Mouse (Mus musculus) MEL (cell line): ENCODE measurements around the gene Ak4. TPM values are rescaled to one million over a fixed set of nuclear protein-coding genes. Genes with fewer than 3 reads are reported as not detected.

Experiments
- DNase-seq: peaks from one replicate; pipeline ENCODE4 v3.0.0; 2011; ENCODE audit warnings: low read depth, low spot score
- H3K27ac ChIP-seq: 2 replicates; pipeline ENCODE4 v1.5.1; 2012; ENCODE audit warnings: low read depth, mild to moderate bottlenecking, control low read depth, low read length, moderate library complexity; ENCODE audit not compliant: control insufficient read depth
- H3K27me3 ChIP-seq, 2 experiments: fragments of 150-350 bp in 1 of 2; sonication (generic) in 1 of 2; 2 replicates each; pipeline ENCODE4 v1.6.1; 2012; ENCODE audit warnings: low read length in 2 of 2, mild to moderate bottlenecking in 2 of 2, improper control_type of control experiment in 1 of 2, moderate library complexity in 1 of 2; ENCODE audit not compliant: insufficient read depth in 2 of 2, control insufficient read depth in 1 of 2
- H3K36me3 ChIP-seq, 2 experiments: 2 replicates each; pipeline ENCODE4 v1.6.1; 2012 to 2014; ENCODE audit warnings: low read length in 2 of 2, improper control_type of control experiment in 1 of 2, inconsistent platforms in 1 of 2, mild to moderate bottlenecking in 1 of 2; ENCODE audit not compliant: insufficient read depth in 2 of 2, control insufficient read depth in 1 of 2
- H3K4me1 ChIP-seq, 2 experiments: fragments of 150-350 bp in 1 of 2; sonication (generic) in 1 of 2; 2 replicates each; pipeline ENCODE4 v1.6.1; 2012; ENCODE audit warnings: low read length in 2 of 2, improper control_type of control experiment in 1 of 2, mild to moderate bottlenecking in 1 of 2; ENCODE audit not compliant: insufficient read depth in 2 of 2, control insufficient read depth in 1 of 2
- H3K4me3 ChIP-seq, 2 experiments: fragments of 150-350 bp in 1 of 2; sonication (generic) in 1 of 2; 2 replicates each; pipeline ENCODE4 v1.5.1; 2012; ENCODE audit warnings: low read depth in 2 of 2, low read length in 2 of 2, mild to moderate bottlenecking in 2 of 2, moderate library complexity in 2 of 2, control low read depth in 1 of 2, improper control_type of control experiment in 1 of 2; ENCODE audit not compliant: control insufficient read depth in 1 of 2, insufficient read depth in 1 of 2
- H3K79me2 ChIP-seq: 2 replicates; pipeline ENCODE4 v1.6.1; 2012; ENCODE audit warnings: mild to moderate bottlenecking, low read length, moderate library complexity; ENCODE audit not compliant: control insufficient read depth, poor library complexity, insufficient read depth
- H3K9ac ChIP-seq: 2 replicates; pipeline ENCODE4 v1.6.1; 2012; ENCODE audit warnings: low read depth, mild to moderate bottlenecking, control low read depth, low read length, moderate library complexity; ENCODE audit not compliant: control insufficient read depth, poor library complexity, severe bottlenecking
- H3K9me3 ChIP-seq: fragments of 150-350 bp; sonication (generic); replicated peaks from 2 replicates; pipeline ENCODE4 v1.6.1; 2012; ENCODE audit warnings: mild to moderate bottlenecking, low read length, improper control_type of control experiment, moderate library complexity; ENCODE audit not compliant: insufficient read depth
- CHD1 ChIP-seq: IDR thresholded peaks from 2 replicates; pipeline ENCODE4 v1.6.1; 2012; ENCODE audit warnings: low read depth, mild to moderate bottlenecking, inconsistent platforms, low read length, improper control_type of control experiment
- CHD2 ChIP-seq: IDR thresholded peaks from 2 replicates; pipeline ENCODE4 v1.6.1; 2011; ENCODE audit warnings: low read length, improper control_type of control experiment
- CTCF ChIP-seq, 3 experiments: IDR thresholded peaks in 2 of 3; conservative IDR thresholded peaks in 1 of 3; 2 replicates each; pipeline ENCODE4 v1.5.1; 2011 to 2012; ENCODE audit warnings: low read length in 3 of 3, low read depth in 2 of 3, mild to moderate bottlenecking in 2 of 3, improper control_type of control experiment in 1 of 3, inconsistent platforms in 1 of 3, mixed read lengths in 1 of 3, moderate library complexity in 1 of 3; ENCODE audit not compliant: control insufficient read depth in 1 of 3, insufficient read depth in 1 of 3, poor library complexity in 1 of 3, severe bottlenecking in 1 of 3
- E2F4 ChIP-seq: IDR thresholded peaks from 2 replicates; pipeline ENCODE4 v1.6.1; 2011; ENCODE audit warnings: low read depth, low read length, improper control_type of control experiment, borderline replicate concordance
- EP300 ChIP-seq, 2 experiments: IDR thresholded peaks; 2 replicates each; pipeline ENCODE4 v1.6.1; 2011; ENCODE audit warnings: improper control_type of control experiment in 2 of 2, low read length in 2 of 2, low read depth in 1 of 2, mild to moderate bottlenecking in 1 of 2
- GABPA ChIP-seq: IDR thresholded peaks from 2 replicates; pipeline ENCODE4 v1.6.1; 2012; ENCODE audit warnings: low read depth, mild to moderate bottlenecking, inconsistent platforms, low read length, improper control_type of control experiment, moderate library complexity
- GATA1 ChIP-seq: IDR thresholded peaks from 2 replicates; pipeline ENCODE4 v1.6.1; 2011; ENCODE audit warnings: low read depth, low read length, improper control_type of control experiment
- MXI1 ChIP-seq: IDR thresholded peaks from 2 replicates; pipeline ENCODE4 v1.6.1; 2011; ENCODE audit warnings: mild to moderate bottlenecking, low read depth, low read length, improper control_type of control experiment
- MYB ChIP-seq: IDR thresholded peaks from 2 replicates; pipeline ENCODE4 v1.6.1; 2011; ENCODE audit warnings: mild to moderate bottlenecking, low read depth, low read length, improper control_type of control experiment
- MYC ChIP-seq: IDR thresholded peaks from 2 replicates; pipeline ENCODE4 v1.6.1; 2011; ENCODE audit warnings: low read depth, mild to moderate bottlenecking, low read length, improper control_type of control experiment, moderate library complexity
- NRF1 ChIP-seq: IDR thresholded peaks from 2 replicates; pipeline ENCODE4 v1.6.1; 2014; ENCODE audit warnings: low read depth, mild to moderate bottlenecking, inconsistent platforms, low read length, improper control_type of control experiment, moderate library complexity; ENCODE audit not compliant: poor library complexity, insufficient read depth, severe bottlenecking
- RCOR1 ChIP-seq: IDR thresholded peaks from 2 replicates; pipeline ENCODE4 v1.6.1; 2012; ENCODE audit warnings: low read depth, mild to moderate bottlenecking, inconsistent platforms, low read length, improper control_type of control experiment
- SIN3A ChIP-seq: IDR thresholded peaks from 2 replicates; pipeline ENCODE4 v1.6.1; 2012; ENCODE audit warnings: low read length, improper control_type of control experiment, inconsistent platforms
- TCF12 ChIP-seq: IDR thresholded peaks from 2 replicates; pipeline ENCODE4 v1.6.1; 2014; ENCODE audit warnings: low read depth, mild to moderate bottlenecking, inconsistent platforms, low read length, improper control_type of control experiment, moderate library complexity
- UBTF ChIP-seq: IDR thresholded peaks from 2 replicates; pipeline ENCODE4 v1.6.1; 2012; ENCODE audit warnings: low read depth, mild to moderate bottlenecking, inconsistent platforms, low read length, improper control_type of control experiment, moderate library complexity, borderline replicate concordance; ENCODE audit not compliant: insufficient read depth
- USF1 ChIP-seq: IDR thresholded peaks from 2 replicates; pipeline ENCODE4 v1.6.1; 2014; ENCODE audit warnings: low read depth, mild to moderate bottlenecking, inconsistent platforms, low read length, improper control_type of control experiment, moderate library complexity
- USF2 ChIP-seq, 2 experiments: IDR thresholded peaks; 2 replicates each; pipeline ENCODE4 v1.6.1; 2011 to 2012; ENCODE audit warnings: improper control_type of control experiment in 2 of 2, low read length in 2 of 2, borderline replicate concordance in 1 of 2, inconsistent platforms in 1 of 2, low read depth in 1 of 2, mild to moderate bottlenecking in 1 of 2; ENCODE audit not compliant: insufficient read depth in 1 of 2
- ZKSCAN1 ChIP-seq: IDR thresholded peaks from 2 replicates; pipeline ENCODE4 v1.6.1; 2012; ENCODE audit warnings: low read depth, mild to moderate bottlenecking, inconsistent platforms, low read length, improper control_type of control experiment, moderate library complexity
- ZMIZ1 ChIP-seq: IDR thresholded peaks from 2 replicates; pipeline ENCODE4 v1.6.1; 2012; ENCODE audit warnings: low read depth, mild to moderate bottlenecking, inconsistent platforms, low read length, improper control_type of control experiment, moderate library complexity
- polyA plus RNA-seq, 2 experiments: library from polyadenylated mRNA; stranded (reverse) in 1 of 2; unstranded in 1 of 2; fragments of >175 nt in 1 of 2; fragments of >200 nt in 1 of 2; gene quantifications; 2 replicates each; pipeline versions ENCODE4 v1.2.1 to v1.2.4; 2012; ENCODE audit warnings: low replicate concordance in 2 of 2, low read depth in 1 of 2; ENCODE audit not compliant: insufficient read length in 2 of 2, insufficient read depth in 1 of 2, missing spikeins in 1 of 2
- total RNA-seq: library from RNA; depleted of rRNA; stranded (reverse); fragments of 300-350 nt; gene quantifications from 2 replicates; pipeline ENCODE4 v1.2.3, GENCODE M21; 2012

Ak4 gene
- total and polyA plus RNA-seq, 3 experiments: 18.3 to 25.4 TPM; not detected in 1

DNA sequence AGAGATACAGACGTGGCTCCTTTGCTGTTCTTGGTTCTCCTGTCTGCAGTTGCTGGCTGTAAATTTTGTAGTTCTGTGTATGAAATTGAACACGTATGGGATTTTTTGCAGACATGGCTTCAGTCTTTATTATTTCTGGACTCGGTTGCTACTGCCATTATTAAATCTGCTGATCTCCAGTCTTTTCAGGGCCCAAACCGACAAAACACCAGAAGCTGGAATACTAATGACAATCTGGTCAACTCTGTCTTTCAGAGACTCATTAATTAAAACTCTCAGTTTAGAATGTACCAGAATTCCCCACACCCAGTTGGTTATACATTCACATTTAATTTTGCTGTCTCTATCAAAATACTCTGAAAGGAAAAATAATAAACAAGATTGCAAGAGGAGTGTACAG, 42.2 kb upstream of the Ak4 start:
- no peaks in the 10 kb centered on the region for H3K9me3 ChIP-seq
- no peaks in the 10 kb centered on the region for H3K4me1 ChIP-seq
- TF ChIP-seq CHD2 (no peak), ZMIZ1 (no peak), MYC (no peak), ZKSCAN1 (no peak)
- H3K27ac ChIP-seq: no peak overlapping the region
- no peak overlapping the region for H3K9ac ChIP-seq
- H3K27me3 ChIP-seq: no peaks in the 10 kb centered on the region; a peak in 1 of 4 replicates
- no peaks in the 10 kb centered on the region for H3K79me2 ChIP-seq
- H3K4me3 ChIP-seq: no peak overlapping the region
- no peak for DNase-seq
- no peaks in the 10 kb centered on the region for H3K36me3 ChIP-seq

DNA sequence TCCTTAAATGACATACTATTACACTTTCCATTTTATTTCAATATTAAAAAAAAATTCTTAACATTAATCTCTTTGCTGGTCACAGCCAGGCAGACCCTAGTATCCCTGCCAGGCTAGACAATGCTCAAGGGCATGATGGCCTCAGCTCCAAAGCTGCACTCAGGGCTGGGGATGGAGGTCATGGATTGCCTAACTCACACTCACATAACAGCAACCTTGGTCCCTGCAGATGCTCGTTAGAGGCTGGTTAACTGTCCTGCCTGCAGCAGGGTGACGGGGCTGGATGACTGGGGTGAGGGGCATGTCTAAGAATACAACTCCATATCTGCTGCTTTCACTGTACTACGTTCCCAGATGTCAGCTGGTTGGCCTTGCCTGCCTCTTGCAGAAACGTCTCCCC, 40.8 kb upstream of the Ak4 start:
- H3K9me3 ChIP-seq: no peaks in the 10 kb centered on the region
- no peaks in the 10 kb centered on the region for H3K79me2 ChIP-seq
- H3K27me3 ChIP-seq: no peaks in the 10 kb centered on the region; a peak in 1 of 4 replicates
- H3K36me3 ChIP-seq: no peaks in the 10 kb centered on the region
- no peak overlapping the region for H3K4me3 ChIP-seq
- no peaks in the 10 kb centered on the region for H3K4me1 ChIP-seq
- no peak for DNase-seq
- no peak overlapping the region for H3K9ac ChIP-seq
- H3K27ac ChIP-seq: no peak overlapping the region
- TF ChIP-seq SIN3A (no peak), RCOR1 (no peak), ZKSCAN1 (no peak), UBTF (no peak), USF2 (IDR thresholded peaks at IDR 0.05; ENCODE audit: borderline replicate concordance in 1 of 2, insufficient read depth in 1 of 2, low read depth in 1 of 2, low read length in 2 of 2) (no peak), MXI1 (no peak), CHD1 (no peak), USF1 (no peak), E2F4 (no peak), GABPA (no peak), TCF12 (no peak), CTCF (IDR thresholded peaks at IDR 0.05 in 2 of 3, conservative IDR thresholded peaks at IDR 0.05 in 1 of 3; ENCODE audit: control insufficient read depth in 1 of 3, insufficient read depth in 1 of 3, low read depth in 2 of 3, low read length in 3 of 3, poor library complexity in 1 of 3, severe bottlenecking in 1 of 3) (no peak)

DNA sequence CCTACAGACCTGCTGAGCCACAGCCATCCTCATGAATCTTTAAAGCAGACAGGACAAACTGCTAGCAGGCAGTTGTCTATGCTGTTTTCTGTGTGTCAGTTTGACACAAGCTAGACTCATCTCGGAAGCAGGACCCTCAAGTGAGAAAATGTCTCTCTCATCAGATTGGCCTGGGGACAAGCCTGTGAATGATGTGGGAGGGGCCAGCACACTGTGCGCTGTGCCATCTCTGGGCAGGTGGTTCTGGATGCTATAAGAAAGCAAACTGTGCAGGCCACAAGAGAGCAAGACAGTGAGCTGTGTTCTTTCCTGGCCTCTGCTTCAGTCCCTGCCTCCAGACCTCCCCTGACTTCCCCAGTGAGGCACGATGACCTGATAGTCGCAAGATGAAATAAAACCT, 40.3 kb upstream of the Ak4 start:
- Histone ChIP-seq H3K27ac (no peak overlapping the region), H3K9ac (no peak overlapping the region), H3K27me3 (no peaks in the 10 kb centered on the region; a peak in 1 of 4 replicates), H3K4me1 (no peaks in the 10 kb centered on the region), H3K79me2 (no peaks in the 10 kb centered on the region), H3K9me3 (no peaks in the 10 kb centered on the region), H3K36me3 (no peaks in the 10 kb centered on the region), H3K4me3 (no peak overlapping the region)
- no peak for TF ChIP-seq ZMIZ1
- no peak for TF ChIP-seq GATA1
- TF ChIP-seq RCOR1: no peak
- no peak for TF ChIP-seq EP300 (IDR thresholded peaks at IDR 0.05; ENCODE audit: low read depth in 1 of 2, low read length in 2 of 2)
- TF ChIP-seq MYB: no peak
- no peak for TF ChIP-seq MXI1
- no peak for TF ChIP-seq UBTF
- no peak for TF ChIP-seq NRF1
- no peak for TF ChIP-seq GABPA
- DNase-seq: no peak
